Mouse (Mus musculus): Measurements from ENCODE around the gene Xylt1. TPM values are rescaled to one million over a fixed set of nuclear protein-coding genes. Genes with fewer than 3 reads are reported as not detected.

Xylt1 gene
- polyA plus RNA-seq, 1 experiment from 2014 or later, result 0.75 TPM

GRCm38 (mm10) chr7:117440994-117441393 lies 60.2 kb downstream of the Xylt1 start:
- no peak overlapping the region for H3K4me2 ChIP-seq (ENCODE audit: low read depth, low read length)
- H3K4me1 ChIP-seq (replicated peaks; ENCODE audit: control insufficient read depth, insufficient read depth, low read length), result peaks cover 2% of the 10 kb centered on the region; the same call in 1 of the 2 replicates
- no peak for ATAC-seq (ENCODE audit: low read depth)
- WGBS, result 76% methylated on average over 3 of the region's 3 CpGs
- no peaks in the 10 kb centered on the region for H3K27me3 ChIP-seq (ENCODE audit: control insufficient read depth, insufficient read depth, low read depth, low read length)
- H3K36me3 ChIP-seq (ENCODE audit: control insufficient read depth, insufficient read depth, low read length), result no peaks in the 10 kb centered on the region
- H3K4me3 ChIP-seq (ENCODE audit: low read length), result no peak overlapping the region
- H3K27ac ChIP-seq (ENCODE audit: low read length), result no peak overlapping the region
- no peaks in the 10 kb centered on the region for H3K9me3 ChIP-seq (ENCODE audit: control insufficient read depth, low read length)
- H3K9ac ChIP-seq (ENCODE audit: low read length), result no peak overlapping the region

- H3K9ac ChIP-seq (ENCODE audit: low read length), result no peak overlapping the region
- H3K27ac ChIP-seq (ENCODE audit: low read length), result no peak overlapping the region
- no peak overlapping the region for H3K4me3 ChIP-seq (ENCODE audit: low read length)
- 50% methylated on average over 2 of the region's 2 CpGs for WGBS
- no peaks in the 10 kb centered on the region for H3K9me3 ChIP-seq (ENCODE audit: control insufficient read depth, low read length)
- H3K4me2 ChIP-seq (ENCODE audit: low read depth, low read length), result no peak overlapping the region
- peaks cover 2% of the 10 kb centered on the region; the same call in 1 of the 2 replicates for H3K4me1 ChIP-seq (replicated peaks; ENCODE audit: control insufficient read depth, insufficient read depth, low read length)
- no peaks in the 10 kb centered on the region for H3K27me3 ChIP-seq (ENCODE audit: control insufficient read depth, insufficient read depth, low read depth, low read length)
- ATAC-seq (ENCODE audit: low read depth), result no peak
- H3K36me3 ChIP-seq (ENCODE audit: control insufficient read depth, insufficient read depth, low read length), result no peaks in the 10 kb centered on the region
These were observed 61.9 kb downstream of the Xylt1 start for GRCm38 (mm10) chr7:117442639-117443038.

GRCm38 (mm10) chr7:117443215-117443614 lies 62.4 kb downstream of the Xylt1 start:
- 75% methylated on average over 7 of the region's 7 CpGs for WGBS
- Histone ChIP-seq H3K36me3 (ENCODE audit: control insufficient read depth, insufficient read depth, low read length) (no peaks in the 10 kb centered on the region), H3K27ac (ENCODE audit: low read length) (no peak overlapping the region), H3K4me3 (ENCODE audit: low read length) (no peak overlapping the region), H3K9ac (ENCODE audit: low read length) (no peak overlapping the region), H3K4me2 (ENCODE audit: low read depth, low read length) (no peak overlapping the region), H3K9me3 (ENCODE audit: control insufficient read depth, low read length) (no peaks in the 10 kb centered on the region), H3K27me3 (ENCODE audit: control insufficient read depth, insufficient read depth, low read depth, low read length) (no peaks in the 10 kb centered on the region), H3K4me1 (replicated peaks; ENCODE audit: control insufficient read depth, insufficient read depth, low read length) (peaks cover 2% of the 10 kb centered on the region; the same call in 1 of the 2 replicates)
- no peak for ATAC-seq (ENCODE audit: low read depth)

GRCm38 (mm10) chr7:117445471-117445870 lies 64.7 kb downstream of the Xylt1 start:
- peaks cover 2% of the 10 kb centered on the region; the same call in 1 of the 2 replicates for H3K4me1 ChIP-seq (replicated peaks; ENCODE audit: control insufficient read depth, insufficient read depth, low read length)
- H3K9ac ChIP-seq (ENCODE audit: low read length), result no peak overlapping the region
- H3K4me3 ChIP-seq (ENCODE audit: low read length), result no peak overlapping the region
- 38% methylated on average over 3 of the region's 3 CpGs for WGBS
- H3K4me2 ChIP-seq (ENCODE audit: low read depth, low read length), result no peak overlapping the region
- no peak overlapping the region for H3K27ac ChIP-seq (ENCODE audit: low read length)
- H3K9me3 ChIP-seq (ENCODE audit: control insufficient read depth, low read length), result peaks cover 3% of the 10 kb centered on the region; the same call in 1 of the 2 replicates
- no peaks in the 10 kb centered on the region for H3K27me3 ChIP-seq (ENCODE audit: control insufficient read depth, insufficient read depth, low read depth, low read length)
- no peaks in the 10 kb centered on the region for H3K36me3 ChIP-seq (ENCODE audit: control insufficient read depth, insufficient read depth, low read length)
- ATAC-seq (ENCODE audit: low read depth), result no peak

- no peak overlapping the region for H3K4me2 ChIP-seq (ENCODE audit: low read depth, low read length)
- H3K27ac ChIP-seq (ENCODE audit: low read length), result no peak overlapping the region
- H3K4me1 ChIP-seq (replicated peaks; ENCODE audit: control insufficient read depth, insufficient read depth, low read length), result peaks cover 14% of the 10 kb centered on the region
- 93% methylated on average over 5 of the region's 5 CpGs for WGBS
- H3K9ac ChIP-seq (ENCODE audit: low read length), result no peak overlapping the region
- H3K4me3 ChIP-seq (ENCODE audit: low read length), result no peak overlapping the region
- H3K36me3 ChIP-seq (ENCODE audit: control insufficient read depth, insufficient read depth, low read length), result no peaks in the 10 kb centered on the region
- H3K27me3 ChIP-seq (ENCODE audit: control insufficient read depth, insufficient read depth, low read depth, low read length), result no peaks in the 10 kb centered on the region
- no peak for ATAC-seq (ENCODE audit: low read depth)
- H3K9me3 ChIP-seq (ENCODE audit: control insufficient read depth, low read length), result peaks cover 3% of the 10 kb centered on the region; the same call in 1 of the 2 replicates
These were observed 68.8 kb downstream of the Xylt1 start for GRCm38 (mm10) chr7:117449605-117450004.

- no peak overlapping the region for H3K4me3 ChIP-seq (ENCODE audit: low read length)
- no peaks in the 10 kb centered on the region for H3K36me3 ChIP-seq (ENCODE audit: control insufficient read depth, insufficient read depth, low read length)
- no peak for ATAC-seq (ENCODE audit: low read depth)
- peaks cover 12% of the 10 kb centered on the region for H3K4me1 ChIP-seq (replicated peaks; ENCODE audit: control insufficient read depth, insufficient read depth, low read length)
- no peak overlapping the region for H3K27ac ChIP-seq (ENCODE audit: low read length)
- H3K9me3 ChIP-seq (ENCODE audit: control insufficient read depth, low read length), result peaks cover 3% of the 10 kb centered on the region; the same call in 1 of the 2 replicates
- no peak overlapping the region for H3K4me2 ChIP-seq (ENCODE audit: low read depth, low read length)
- no peak overlapping the region for H3K9ac ChIP-seq (ENCODE audit: low read length)
- H3K27me3 ChIP-seq (ENCODE audit: control insufficient read depth, insufficient read depth, low read depth, low read length), result no peaks in the 10 kb centered on the region
These were observed 70.4 kb downstream of the Xylt1 start for GRCm38 (mm10) chr7:117451212-117451611.

GRCm38 (mm10) chr7:117452269-117452668 lies 71.5 kb downstream of the Xylt1 start:
- H3K9me3 ChIP-seq (ENCODE audit: control insufficient read depth, low read length), result peaks cover 3% of the 10 kb centered on the region; the same call in 1 of the 2 replicates
- H3K4me2 ChIP-seq (ENCODE audit: low read depth, low read length), result no peak overlapping the region
- H3K27me3 ChIP-seq (ENCODE audit: control insufficient read depth, insufficient read depth, low read depth, low read length), result no peaks in the 10 kb centered on the region
- WGBS, result 28% methylated on average over 2 of the region's 2 CpGs
- H3K4me3 ChIP-seq (ENCODE audit: low read length), result no peak overlapping the region
- H3K36me3 ChIP-seq (ENCODE audit: control insufficient read depth, insufficient read depth, low read length), result no peaks in the 10 kb centered on the region
- peaks cover 12% of the 10 kb centered on the region for H3K4me1 ChIP-seq (replicated peaks; ENCODE audit: control insufficient read depth, insufficient read depth, low read length)
- ATAC-seq (ENCODE audit: low read depth), result peak; percentile 41; the same call in 1 of the 2 replicates
- H3K9ac ChIP-seq (ENCODE audit: low read length), result no peak overlapping the region
- no peak overlapping the region for H3K27ac ChIP-seq (ENCODE audit: low read length)

GRCm38 (mm10) chr7:117454789-117455548 lies 74.2 kb downstream of the Xylt1 start:
- Histone ChIP-seq H3K27me3 (ENCODE audit: control insufficient read depth, insufficient read depth, low read depth, low read length) (no peaks in the 10 kb centered on the region), H3K4me1 (replicated peaks; ENCODE audit: control insufficient read depth, insufficient read depth, low read length) (peaks cover 12% of the 10 kb centered on the region), H3K4me2 (ENCODE audit: low read depth, low read length) (no peak overlapping the region), H3K9ac (ENCODE audit: low read length) (no peak overlapping the region), H3K9me3 (ENCODE audit: control insufficient read depth, low read length) (no peaks in the 10 kb centered on the region), H3K27ac (ENCODE audit: low read length) (no peak overlapping the region), H3K4me3 (ENCODE audit: low read length) (no peak overlapping the region), H3K36me3 (ENCODE audit: control insufficient read depth, insufficient read depth, low read length) (no peaks in the 10 kb centered on the region)
- ATAC-seq (ENCODE audit: low read depth), result no peak
- WGBS, result 87% methylated on average over 11 of the region's 11 CpGs

- WGBS, result 46% methylated on average over 7 of the region's 7 CpGs
- Histone ChIP-seq H3K4me3 (ENCODE audit: low read length) (no peak overlapping the region), H3K27me3 (ENCODE audit: control insufficient read depth, insufficient read depth, low read depth, low read length) (no peaks in the 10 kb centered on the region), H3K4me2 (ENCODE audit: low read depth, low read length) (no peak overlapping the region), H3K4me1 (replicated peaks; ENCODE audit: control insufficient read depth, insufficient read depth, low read length) (peaks cover 6% of the 10 kb centered on the region), H3K36me3 (ENCODE audit: control insufficient read depth, insufficient read depth, low read length) (no peaks in the 10 kb centered on the region), H3K9me3 (ENCODE audit: control insufficient read depth, low read length) (no peaks in the 10 kb centered on the region), H3K27ac (ENCODE audit: low read length) (peak overlapping the region; percentile 25), H3K9ac (ENCODE audit: low read length) (no peak overlapping the region)
- ATAC-seq (ENCODE audit: low read depth), result peak; percentile 89
These were observed 81.6 kb downstream of the Xylt1 start for GRCm38 (mm10) chr7:117462196-117462935.

Data from lung, embryonic 16.5 days (tissue).